Mouse (Mus musculus) liver, embryonic 14.5 days (tissue): ENCODE data around the gene Msi2. TPM values are rescaled to one million over a fixed set of nuclear protein-coding genes. Genes with fewer than 3 reads are reported as not detected.
A peak's percentile ranks its signal among the peaks of the same experiment; 100 is the strongest.

ENCODE experiments used
- ATAC-seq: fragments of 200-750 bp; cut with Nextera tagmentation; 2 replicates; pipeline ENCODE4 v1.8.0; 2017; ENCODE audit warnings: moderate number of reproducible peaks, mild to moderate bottlenecking, moderate library complexity; ENCODE audit not compliant: insufficient read depth
- DNase-seq, 3 experiments: peaks; one replicate each; pipeline ENCODE4 v3.0.0-alpha.2; 2012 to 2013; ENCODE audit warnings: low read depth in 3 of 3, low spot score in 3 of 3
- H3K27ac ChIP-seq: fragments of 300-500 bp; sonication (generic); 2 replicates; pipeline ENCODE4 v1.5.1; 2014; ENCODE audit warnings: moderate library complexity, mild to moderate bottlenecking, control low read depth, inconsistent platforms
- H3K27me3 ChIP-seq: fragments of 300-500 bp; sonication (generic); 2 replicates; pipeline ENCODE4 v1.6.1; 2014; ENCODE audit warnings: mild to moderate bottlenecking, low read length, moderate library complexity; ENCODE audit not compliant: control insufficient read depth, insufficient read depth
- H3K36me3 ChIP-seq: fragments of 300-500 bp; sonication (generic); replicated peaks from 2 replicates; pipeline ENCODE4 v1.6.1; 2014; ENCODE audit warnings: low read depth; ENCODE audit not compliant: control insufficient read depth, insufficient read depth
- H3K4me1 ChIP-seq, 2 experiments: fragments of 200-500 bp in 1 of 2; fragments of 300-500 bp in 1 of 2; sonication (generic) in 1 of 2; replicated peaks; 2 replicates each; pipeline ENCODE4 v1.6.1; 2012 to 2014; ENCODE audit warnings: antibody characterized with exemption in 1 of 2, inconsistent platforms in 1 of 2, low read length in 1 of 2; ENCODE audit not compliant: control insufficient read depth in 2 of 2, insufficient read depth in 2 of 2
- H3K4me2 ChIP-seq: fragments of 300-500 bp; sonication (generic); 2 replicates; pipeline ENCODE4 v1.6.1; 2014; ENCODE audit warnings: low read depth, mild to moderate bottlenecking, control low read depth, moderate library complexity
- H3K4me3 ChIP-seq, 2 experiments: fragments of 200-500 bp in 1 of 2; fragments of 300-500 bp in 1 of 2; sonication (generic) in 1 of 2; 2 replicates each; pipeline ENCODE4 v1.5.1; 2012 to 2014; ENCODE audit warnings: low read depth in 2 of 2, low read length in 2 of 2, mild to moderate bottlenecking in 2 of 2, control low read depth in 1 of 2, inconsistent platforms in 1 of 2, moderate library complexity in 1 of 2; ENCODE audit not compliant: insufficient read depth in 1 of 2
- H3K9ac ChIP-seq: fragments of 300-500 bp; sonication (generic); replicated peaks from 2 replicates; pipeline ENCODE4 v1.6.1; 2014; ENCODE audit warnings: mild to moderate bottlenecking, control low read depth, moderate library complexity
- H3K9me3 ChIP-seq: fragments of 300-500 bp; sonication (generic); 2 replicates; pipeline ENCODE4 v1.6.1; 2016; ENCODE audit warnings: low read length, mixed read lengths; ENCODE audit not compliant: control insufficient read depth
- CTCF ChIP-seq: IDR thresholded peaks from 2 replicates; pipeline ENCODE4 v1.5.1; 2016; ENCODE audit warnings: antibody characterized with exemption, low read depth, control low read depth
- EP300 ChIP-seq: IDR thresholded peaks from 2 replicates; pipeline ENCODE4 v1.6.1; 2016; ENCODE audit warnings: antibody characterized with exemption, low read depth
- WGBS: fragments of 180-500 bp; shearing (Covaris S2); extraction: QIAGEN DNeasy Blood & Tissue Kit; methylation state at CpG from one replicate; pipeline ENCODE4 v1.1.7; 2014; ENCODE audit not compliant: insufficient replicate concordance; 5-methylcytosine and 5-hydroxymethylcytosine counted together
- polyA plus RNA-seq, 2 experiments: library from polyadenylated mRNA; depleted of rRNA in 1 of 2; stranded (reverse) in 1 of 2; unstranded in 1 of 2; fragments of >200 nt; fragmentation: Nextera tagmentation in 1 of 2; extraction: Ambion mirVana in 1 of 2; gene quantifications; 2 replicates each; pipeline versions ENCODE4 v1.2.1 to v1.2.3; 2012 to 2014

Msi2 gene
- polyA plus RNA-seq, 2 experiments = 2.1 to 6.2 TPM

DNA sequence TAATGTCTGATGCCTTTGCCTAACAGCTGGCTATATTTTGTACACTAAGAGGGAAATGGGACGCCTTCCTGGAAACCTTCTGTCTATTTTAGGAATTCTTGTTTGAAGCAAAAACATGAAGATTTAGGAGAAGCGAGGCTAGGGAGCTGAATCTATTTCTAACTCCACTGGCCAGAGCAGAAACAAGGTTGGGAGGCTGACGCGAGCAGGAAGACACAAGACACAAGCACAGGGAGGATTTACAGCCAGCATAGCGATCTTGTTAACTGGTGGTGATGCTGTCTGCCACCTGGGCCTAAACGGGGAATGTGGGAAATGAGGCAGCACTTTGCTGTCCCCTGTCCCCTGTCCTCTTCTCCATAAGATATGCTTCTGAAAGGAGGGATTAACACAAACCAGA, 134.4 kb downstream of the Msi2 start:
- TF ChIP-seq CTCF (no peak), EP300 (no peak)
- no peaks in the 10 kb centered on the region for H3K27me3 ChIP-seq
- no peak overlapping the region for H3K9ac ChIP-seq
- no peak overlapping the region for H3K27ac ChIP-seq
- H3K36me3 ChIP-seq = no peaks in the 10 kb centered on the region
- H3K4me2 ChIP-seq = no peak overlapping the region
- no peak overlapping the region for H3K4me3 ChIP-seq
- H3K4me1 ChIP-seq = peaks cover 3 to 18% of the 10 kb centered on the region in 2 experiments; a peak in 2 of 4 replicates
- ATAC-seq (no peak), DNase-seq (no peak)
- H3K9me3 ChIP-seq = no peaks in the 10 kb centered on the region
- WGBS = 51% methylated on average over 6 of the region's 6 CpGs

DNA sequence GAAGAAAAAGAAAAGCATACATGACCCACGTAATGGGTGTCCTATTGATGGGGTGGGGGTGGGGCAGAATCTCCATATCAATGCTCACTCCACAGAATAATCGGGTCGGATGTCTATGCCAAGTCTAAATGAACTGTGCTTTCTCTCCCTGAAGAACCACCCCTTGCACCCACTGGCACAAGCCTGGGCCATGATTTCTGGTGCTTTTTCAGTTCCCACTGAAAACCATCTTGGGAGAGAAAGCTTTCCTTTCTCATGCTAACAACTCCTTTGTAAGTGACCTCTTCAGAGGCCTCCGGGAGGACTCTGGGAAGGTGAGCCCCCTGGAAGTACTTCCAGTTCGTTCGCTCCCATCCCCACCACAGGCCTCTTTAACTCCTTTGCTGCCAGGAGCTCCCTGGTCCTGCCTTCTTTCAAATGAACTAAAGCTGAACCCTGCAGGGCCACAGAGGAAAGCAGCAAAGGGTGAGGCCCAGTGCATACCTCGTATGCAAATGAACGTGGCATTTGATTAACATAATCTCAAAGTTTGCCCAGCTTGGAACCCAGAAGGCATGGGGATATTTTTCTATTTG, 135.0 kb downstream of the Msi2 start:
- no peaks in the 10 kb centered on the region for H3K9me3 ChIP-seq
- no peaks in the 10 kb centered on the region for H3K36me3 ChIP-seq
- peaks cover 3 to 18% of the 10 kb centered on the region in 2 experiments; a peak in 2 of 4 replicates for H3K4me1 ChIP-seq
- ATAC-seq (no peak), DNase-seq (no peak)
- no peak overlapping the region for H3K9ac ChIP-seq
- TF ChIP-seq EP300 (no peak), CTCF (no peak)
- no peak overlapping the region for H3K4me2 ChIP-seq
- no peak overlapping the region for H3K27ac ChIP-seq
- 44% methylated on average over 8 of the region's 8 CpGs for WGBS
- no peaks in the 10 kb centered on the region for H3K27me3 ChIP-seq
- H3K4me3 ChIP-seq = no peak overlapping the region

DNA sequence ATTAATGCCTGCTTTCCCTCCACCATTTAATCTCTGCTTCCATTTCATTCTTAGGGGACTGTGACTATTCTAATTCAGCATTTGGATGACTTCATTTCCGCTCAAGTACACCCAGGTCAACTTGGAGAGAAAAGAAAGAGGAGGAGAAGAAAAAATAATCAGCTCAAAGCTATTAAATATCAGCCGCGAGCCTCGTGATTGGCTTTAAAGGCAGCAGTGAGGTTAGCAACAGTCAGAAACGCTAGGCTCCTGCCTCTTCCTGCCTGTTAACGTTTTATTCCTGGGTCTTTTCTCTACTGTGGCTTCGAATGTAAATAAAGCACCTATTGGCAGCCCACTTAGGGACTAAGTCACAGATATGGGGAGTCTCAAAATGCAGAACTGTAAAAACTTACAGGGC, 135.5 kb downstream of the Msi2 start:
- Histone ChIP-seq H3K9ac (no peak overlapping the region), H3K4me3 (no peak overlapping the region), H3K27ac (no peak overlapping the region), H3K4me2 (no peak overlapping the region), H3K4me1 (peaks cover 3 to 18% of the 10 kb centered on the region in 2 experiments; a peak in 2 of 4 replicates), H3K9me3 (no peaks in the 10 kb centered on the region), H3K27me3 (no peaks in the 10 kb centered on the region), H3K36me3 (no peaks in the 10 kb centered on the region)
- DNase-seq = no peak
- no peak for ATAC-seq
- TF ChIP-seq EP300 (no peak), CTCF (no peak)
- WGBS = 25% methylated on average over 7 of the region's 7 CpGs

DNA sequence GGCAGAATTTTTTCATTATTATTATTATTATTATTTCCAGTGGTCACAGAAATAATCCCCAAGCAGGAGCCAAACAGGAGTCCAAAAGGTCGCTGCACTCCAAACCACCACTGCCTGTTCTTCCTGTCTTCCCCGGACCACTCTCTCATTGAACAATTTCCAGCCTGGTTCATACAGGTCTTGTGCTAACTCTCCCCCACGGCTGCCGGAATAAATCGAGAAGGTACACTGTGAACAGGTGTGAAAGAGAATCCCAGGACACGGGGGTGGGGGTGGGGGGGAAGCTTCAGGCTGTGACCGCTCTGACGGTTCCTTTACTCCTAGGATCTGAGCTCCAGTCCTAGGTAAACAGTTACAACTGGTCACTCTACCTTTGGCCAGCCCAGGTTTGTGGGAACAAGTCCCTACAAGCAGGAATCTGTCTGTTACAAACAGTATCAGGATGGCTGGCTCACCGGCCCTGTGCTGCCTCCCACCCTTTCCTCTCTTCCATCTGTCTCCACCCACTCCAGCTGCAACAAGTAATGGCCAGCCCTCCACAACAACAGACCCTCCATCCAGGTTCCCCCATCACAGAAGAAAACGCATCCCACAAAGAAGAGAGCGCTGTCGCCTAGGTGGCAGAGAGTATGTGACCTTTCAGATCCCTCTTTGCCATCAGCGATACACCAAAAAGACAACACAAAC, 136.1 kb downstream of the Msi2 start:
- Histone ChIP-seq H3K36me3 (no peaks in the 10 kb centered on the region), H3K27me3 (no peaks in the 10 kb centered on the region), H3K4me2 (0 out of 2 replicates have a peak overlapping the region, but pooled peaks have one; percentile 1), H3K4me1 (peaks cover 3 to 22% of the 10 kb centered on the region in 2 experiments; a peak in 2 of 4 replicates), H3K9ac (no peak overlapping the region), H3K27ac (no peak overlapping the region), H3K4me3 (no peak overlapping the region), H3K9me3 (no peaks in the 10 kb centered on the region)
- 45% methylated on average over 13 of the region's 13 CpGs for WGBS
- ATAC-seq (no peak), DNase-seq (no peak)
- TF ChIP-seq EP300 = no peak
- TF ChIP-seq CTCF = no peak

DNA sequence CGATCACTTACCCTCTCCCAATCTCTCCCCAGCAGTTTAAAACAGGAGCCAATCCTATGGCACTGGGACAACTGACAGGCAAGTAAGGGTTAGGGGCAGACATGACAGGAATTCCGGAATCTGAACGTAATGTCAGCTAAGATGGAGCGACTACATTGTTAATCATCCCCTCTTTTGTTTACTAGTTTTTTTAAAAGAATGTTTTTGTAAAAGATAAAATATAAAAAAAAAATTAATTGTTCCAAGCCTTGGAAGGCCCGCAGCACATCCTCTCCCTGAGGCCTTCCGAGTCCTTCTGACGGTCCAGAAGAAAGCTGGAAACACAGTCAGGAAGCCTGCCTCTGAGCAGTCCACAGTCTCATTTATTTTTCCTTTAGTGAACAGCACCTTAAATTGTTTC, 136.9 kb downstream of the Msi2 start:
- no peak for DNase-seq
- Histone ChIP-seq H3K4me1 (peaks cover 3 to 23% of the 10 kb centered on the region in 2 experiments; a peak in 2 of 4 replicates), H3K36me3 (no peaks in the 10 kb centered on the region), H3K4me2 (no peak overlapping the region), H3K9ac (no peak overlapping the region), H3K27ac (no peak overlapping the region), H3K27me3 (no peaks in the 10 kb centered on the region), H3K4me3 (no peak overlapping the region), H3K9me3 (no peaks in the 10 kb centered on the region)
- no peak for TF ChIP-seq EP300
- TF ChIP-seq CTCF = no peak
- no peak for ATAC-seq
- WGBS = 81% methylated on average over 7 of the region's 7 CpGs
